Mouse (Mus musculus) monocyte, adult 2 months (primary cell): Measurements from ENCODE around the gene Sass6.
"Not testable (repeated sequence)": the region's sequence is repeated elsewhere in the genome, so short reads cannot be mapped to it uniquely, and the experiment has no call there.

Experiments
- DNase-seq, 2 experiments: peaks; one replicate each; pipeline ENCODE4 v3.0.0; 2022; ENCODE audit warnings: low spot score in 2 of 2, low read depth in 1 of 2

Gene Sass6

GRCm38 (mm10) chr3:116594728-116595602 lies at the start of gene Sass6:
Gene Sass6, plus strand, starts transcription at chr3:116594982.
- DNase-seq: peak; percentile 89 to 93

GRCm38 (mm10) chr3:116547430-116547829 lies 47.4 kb upstream of the Sass6 start:
- DNase-seq: no peak

DNA sequence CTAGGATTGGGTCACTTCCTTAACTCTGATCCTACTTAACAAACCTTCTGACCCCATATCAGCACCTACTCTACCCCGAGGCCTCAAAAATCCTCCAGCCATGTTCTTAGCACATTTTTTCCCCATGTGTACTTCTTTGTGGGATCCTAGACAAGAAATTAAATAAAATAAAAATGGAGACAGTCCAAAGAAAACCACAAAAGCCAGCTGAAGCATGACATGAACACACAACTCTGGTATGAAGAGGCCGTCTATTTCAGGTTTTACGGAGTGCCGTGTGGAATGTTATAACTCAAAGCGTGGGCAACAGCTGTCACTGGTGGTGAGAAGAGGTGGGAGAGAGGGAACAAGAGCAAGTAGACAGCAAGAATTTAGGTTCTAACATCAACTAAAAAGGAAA lies 43.4 kb upstream of the Sass6 start:
- DNase-seq: no peak

DNA sequence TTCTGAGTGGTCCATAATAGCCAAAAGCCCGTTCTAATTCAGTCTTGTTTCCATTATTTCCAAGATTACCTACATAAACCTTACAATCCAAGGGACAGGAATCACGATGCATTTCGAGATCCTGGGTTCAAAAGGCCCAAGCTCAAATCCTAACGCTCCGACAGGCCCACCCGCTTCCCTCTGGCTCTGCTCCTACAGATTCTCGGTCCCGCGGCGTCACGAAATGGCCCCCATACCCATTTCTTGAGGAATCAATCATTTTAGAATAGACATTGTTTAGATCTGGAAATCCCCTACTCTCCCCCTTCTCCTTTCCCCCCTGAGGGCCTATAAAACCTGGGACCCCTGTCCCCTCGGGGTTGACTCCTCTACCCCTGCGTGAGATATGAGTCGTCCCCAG lies 33.5 kb upstream of the Sass6 start:
- DNase-seq: not testable (repeated sequence)

GRCm38 (mm10) chr3:116562408-116563094 lies 32.2 kb upstream of the Sass6 start, which contains the start of gene Lrrc39:
Gene Lrrc39, plus strand, starts transcription at chr3:116562973.
- no peak for DNase-seq

GRCm38 (mm10) chr3:116563095-116563492 lies 31.7 kb upstream of the Sass6 start:
- no peak for DNase-seq

DNA sequence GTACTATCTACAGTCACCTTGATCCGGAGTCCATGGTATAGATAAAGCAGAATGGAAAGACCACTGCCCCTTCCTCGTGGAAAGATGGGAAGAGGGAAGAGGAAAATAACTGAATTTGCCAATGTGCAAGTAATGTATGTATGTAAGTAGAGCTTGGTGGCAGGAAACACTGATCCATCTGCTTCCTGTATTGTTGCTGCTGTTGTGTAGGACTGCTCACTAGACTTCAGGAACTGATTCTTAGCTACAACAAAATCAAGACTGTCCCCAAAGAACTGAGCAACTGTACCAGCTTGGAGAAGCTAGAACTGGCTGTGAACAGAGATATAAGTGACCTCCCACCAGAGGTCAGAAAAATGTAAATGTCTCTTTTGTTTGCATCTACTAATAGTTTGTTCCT lies 24.2 kb upstream of the Sass6 start:
- DNase-seq: no peak

DNA sequence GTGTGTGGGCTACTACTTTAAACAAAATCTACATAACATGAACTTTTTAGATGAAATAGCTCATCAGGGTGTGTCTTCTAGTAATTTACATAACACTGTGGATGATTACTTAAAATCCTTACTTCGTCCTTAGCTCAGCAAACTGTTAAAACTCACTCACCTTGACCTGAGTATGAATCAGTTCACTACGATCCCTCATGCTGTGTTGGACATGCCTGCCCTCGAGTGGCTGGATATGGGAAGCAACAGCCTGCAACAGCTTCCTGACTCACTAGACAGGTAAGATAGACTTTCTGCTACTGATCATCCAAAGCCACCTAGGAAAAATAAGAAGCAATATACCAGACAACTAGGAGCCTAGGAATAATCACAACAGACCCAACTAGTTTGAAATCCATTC lies 17.5 kb upstream of the Sass6 start:
- no peak for DNase-seq

DNA sequence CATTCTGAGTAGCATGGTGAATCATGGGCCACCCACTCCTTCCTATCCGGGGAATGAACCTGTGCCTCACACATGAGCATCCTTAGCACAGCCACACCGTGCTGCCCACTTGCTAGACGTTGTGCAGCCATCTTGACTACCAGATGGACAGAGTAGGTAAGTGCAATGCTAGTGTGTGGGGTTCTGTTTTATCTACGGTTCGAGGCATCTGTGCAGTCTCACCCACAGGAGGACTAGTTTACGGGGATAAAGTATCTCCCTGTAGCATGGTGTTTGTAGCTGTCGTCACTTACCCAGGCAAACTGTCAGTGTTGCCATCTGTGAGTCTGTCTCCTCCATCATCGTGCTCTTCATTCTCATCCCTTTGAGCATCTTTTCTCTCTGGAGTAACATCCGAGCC lies 12.6 kb upstream of the Sass6 start:
- no peak for DNase-seq

- no peak for DNase-seq
Observed at GRCm38 (mm10) chr3:116594076-116594727, 580 bp upstream of the Sass6 start.

- DNase-seq: no peak
Observed at GRCm38 (mm10) chr3:116595603-116595991, 815 bp downstream of the Sass6 start.

- DNase-seq: no peak
Observed at GRCm38 (mm10) chr3:116599705-116600104, 4.9 kb downstream of the Sass6 start.

- no peak for DNase-seq
Observed at GRCm38 (mm10) chr3:116601005-116601404, 6.2 kb downstream of the Sass6 start.

DNA sequence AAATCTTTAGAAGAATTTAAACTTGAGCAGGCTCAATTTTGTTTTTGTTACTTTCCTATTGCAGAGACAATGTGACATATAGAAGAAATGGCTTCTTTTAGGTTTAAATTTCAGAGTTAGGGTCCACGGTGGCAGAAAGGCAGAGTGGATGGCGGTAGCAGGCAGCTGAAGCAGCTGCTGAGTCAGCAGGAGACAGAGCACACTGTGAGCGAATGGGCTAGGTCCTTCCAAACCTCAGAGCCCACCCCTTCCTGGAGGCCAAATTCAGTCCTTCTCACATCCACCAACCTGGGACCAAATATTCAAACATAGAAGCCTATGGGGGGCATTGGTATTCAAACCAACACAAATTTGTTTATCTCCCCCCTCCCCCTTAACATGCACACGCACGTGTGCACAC lies 7.0 kb downstream of the Sass6 start:
- no peak for DNase-seq

GRCm38 (mm10) chr3:116604570-116604969 lies 9.8 kb downstream of the Sass6 start:
- no peak for DNase-seq

- no peak for DNase-seq
Observed at GRCm38 (mm10) chr3:116614295-116614892, 19.6 kb downstream of the Sass6 start, which contains the start of gene Trmt13. Gene Trmt13, minus strand, starts transcription at chr3:116614587.

DNA sequence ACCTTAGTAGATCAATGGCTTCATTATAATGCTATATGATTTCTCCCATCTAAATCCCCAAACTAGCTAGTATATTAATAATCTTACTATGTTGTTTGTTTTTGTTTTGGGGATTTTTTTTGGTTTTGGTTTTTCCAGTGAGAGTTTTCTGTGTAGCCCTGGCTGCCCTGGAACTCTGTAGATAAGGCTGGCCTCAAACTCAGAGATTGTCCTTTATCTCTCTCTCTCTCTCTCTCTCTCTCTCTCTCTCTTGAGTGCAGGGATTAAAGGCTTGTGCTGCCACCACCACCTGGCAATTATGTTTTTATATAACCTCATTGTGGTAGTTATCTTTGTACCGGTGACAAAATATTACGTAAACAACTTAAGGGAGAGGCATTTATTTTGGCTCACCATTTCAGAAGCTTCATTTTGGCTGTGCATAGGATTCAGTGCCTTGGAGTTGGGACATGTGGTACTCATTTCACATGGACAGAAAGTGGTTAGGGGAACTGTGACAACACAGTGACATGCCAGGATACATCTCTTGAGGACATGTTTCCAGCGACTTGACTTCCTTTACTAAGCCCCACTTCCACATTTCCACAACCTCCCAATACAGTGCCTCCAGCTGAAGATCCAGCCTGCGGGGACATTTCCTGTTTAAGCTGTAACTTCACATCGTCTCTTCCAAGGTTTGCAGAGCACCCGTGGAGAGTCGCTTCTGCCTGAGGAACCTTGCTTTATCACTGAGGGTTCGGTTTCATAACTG lies 20.7 kb downstream of the Sass6 start:
- no peak for DNase-seq

DNA sequence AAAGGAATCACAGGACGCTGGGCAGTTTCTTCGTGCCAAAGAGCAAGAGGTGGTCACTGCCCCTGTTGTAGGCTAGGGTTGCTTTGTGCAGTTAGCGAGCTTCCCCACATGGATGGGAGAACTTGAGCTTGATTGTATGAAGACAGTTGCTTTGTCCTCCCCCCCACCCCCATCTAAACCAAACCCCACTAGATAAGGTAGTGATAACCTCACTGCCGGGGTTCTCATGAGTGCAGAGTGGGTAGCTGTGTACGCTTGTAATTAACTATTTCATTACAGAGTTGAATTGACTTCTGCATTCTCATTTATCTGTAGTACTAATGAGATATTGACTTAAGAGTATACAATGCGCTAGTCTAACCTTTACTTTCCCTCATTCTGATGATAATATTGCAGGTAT lies 24.1 kb downstream of the Sass6 start:
- DNase-seq: no peak

DNA sequence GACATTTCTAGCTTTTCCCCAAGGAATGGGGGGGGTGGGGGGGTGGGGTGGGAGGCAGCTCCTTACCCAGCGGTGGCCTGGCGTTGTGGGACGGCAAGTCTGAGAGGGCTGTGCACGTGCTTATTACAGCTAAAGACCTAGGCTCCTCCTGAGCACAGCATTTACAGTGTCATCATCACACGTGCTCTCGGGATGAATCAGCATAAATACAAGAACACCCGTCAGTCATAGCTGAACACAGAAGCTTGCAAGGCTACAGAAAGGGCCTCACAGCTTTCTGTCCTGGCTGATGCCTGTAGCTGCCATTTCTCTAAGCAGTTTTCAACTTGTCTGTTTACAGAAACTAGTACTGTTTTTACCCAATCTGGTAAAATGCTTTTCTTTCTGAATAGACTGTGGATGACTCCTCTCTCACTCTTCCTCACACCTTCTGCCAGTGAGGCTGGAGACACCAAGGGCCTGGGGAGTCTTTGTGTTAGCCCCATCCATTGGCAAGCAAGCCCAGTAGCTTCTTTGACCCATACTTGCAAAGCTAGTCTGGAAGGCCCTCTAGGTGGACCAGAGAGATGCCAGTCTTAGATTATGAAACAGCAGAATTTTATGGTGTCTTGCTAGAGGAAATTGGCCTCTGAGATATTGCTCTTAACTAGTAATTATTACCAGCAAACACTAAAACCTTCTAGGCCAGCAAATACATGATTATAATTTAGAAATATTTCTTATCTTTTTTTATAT lies 26.0 kb downstream of the Sass6 start:
- DNase-seq: no peak

GRCm38 (mm10) chr3:116622641-116623040 lies 27.9 kb downstream of the Sass6 start:
- DNase-seq: no peak
